Mouse (Mus musculus) limb, embryonic 11.5 days (tissue): ENCODE measurements around the gene Slc38a6. TPM values are rescaled to one million over a fixed set of nuclear protein-coding genes. Genes with fewer than 3 reads are reported as not detected.

Source experiments
- ATAC-seq: fragments of 200-750 bp; cut with Nextera tagmentation; 2 replicates; pipeline ENCODE4 v1.8.0; 2017; ENCODE audit warnings: low read depth; ENCODE audit not compliant: insufficient number of reproducible peaks, low FRiP score, low TSS enrichment
- DNase-seq: peaks from one replicate; pipeline ENCODE4 v3.0.0-alpha.2; 2015; ENCODE audit warnings: low spot score
- H3K27ac ChIP-seq: fragments of 300-500 bp; sonication (generic); replicated peaks from 2 replicates; pipeline ENCODE4 v1.5.1; 2014; ENCODE audit warnings: low read depth, mild to moderate bottlenecking, low read length
- H3K27me3 ChIP-seq: fragments of 300-500 bp; sonication (generic); 2 replicates; pipeline ENCODE4 v1.6.1; 2014; ENCODE audit warnings: mild to moderate bottlenecking, low read length, mixed read lengths; ENCODE audit not compliant: control insufficient read depth, insufficient read depth
- H3K36me3 ChIP-seq: fragments of 300-500 bp; sonication (generic); 2 replicates; pipeline ENCODE4 v1.6.1; 2014; ENCODE audit warnings: mild to moderate bottlenecking, low read length, moderate library complexity, mixed read lengths; ENCODE audit not compliant: control insufficient read depth, insufficient read depth
- H3K4me1 ChIP-seq: fragments of 300-500 bp; sonication (generic); 2 replicates; pipeline ENCODE4 v1.6.1; 2014; ENCODE audit warnings: low read length, mixed read lengths; ENCODE audit not compliant: control insufficient read depth, insufficient read depth
- H3K4me2 ChIP-seq: fragments of 300-500 bp; sonication (generic); 2 replicates; pipeline ENCODE4 v1.6.1; 2014; ENCODE audit warnings: low read depth, mild to moderate bottlenecking, moderate library complexity; ENCODE audit not compliant: severe bottlenecking
- H3K4me3 ChIP-seq: fragments of 300-500 bp; sonication (generic); 2 replicates; pipeline ENCODE4 v1.5.1; 2014; ENCODE audit warnings: low read depth, low read length
- H3K9ac ChIP-seq: fragments of 300-500 bp; sonication (generic); 2 replicates; pipeline ENCODE4 v1.6.1; 2014; ENCODE audit warnings: mild to moderate bottlenecking, low read length
- H3K9me3 ChIP-seq: fragments of 300-500 bp; sonication (generic); 2 replicates; pipeline ENCODE4 v1.6.1; 2016; ENCODE audit warnings: low read length; ENCODE audit not compliant: control insufficient read depth
- WGBS: fragments of 180-500 bp; shearing (Covaris S2); extraction: QIAGEN DNeasy Blood & Tissue Kit; methylation state at CpG from one replicate; pipeline ENCODE4 v1.1.7; 2014; 5-methylcytosine and 5-hydroxymethylcytosine counted together
- polyA plus RNA-seq: library from polyadenylated mRNA; unstranded; fragments of >200 nt; fragmentation: Nextera tagmentation; extraction: Ambion mirVana; gene quantifications from 2 replicates; pipeline ENCODE4 v1.2.1, GENCODE M21; 2014

The Slc38a6 gene
- polyA plus RNA-seq, 1 experiment from 2014 or later = 14.1 TPM

DNA sequence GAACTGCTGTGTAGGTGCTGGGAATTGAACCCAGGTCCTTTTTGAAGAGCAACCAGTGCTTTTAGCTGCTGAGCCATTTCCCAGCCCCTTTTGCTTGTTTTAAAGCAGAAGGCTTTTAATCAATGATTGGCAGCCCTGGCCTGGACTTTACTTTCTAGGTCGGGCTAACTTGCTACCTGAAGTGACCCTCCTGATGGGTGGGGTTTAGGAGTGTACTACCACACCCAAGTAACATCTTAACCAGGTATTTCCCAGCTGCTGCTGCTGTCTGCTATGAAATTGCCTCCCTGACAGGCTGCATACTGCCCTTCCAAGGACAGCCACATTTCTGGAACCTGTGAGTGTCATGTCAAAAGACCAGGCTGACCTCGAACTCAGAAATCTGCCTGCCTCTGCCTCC, 14.0 kb downstream of the Slc38a6 start:
- no peak for ATAC-seq
- Histone ChIP-seq H3K4me2 (no peak overlapping the region), H3K27ac (no peak overlapping the region), H3K4me1 (no peaks in the 10 kb centered on the region), H3K4me3 (no peak overlapping the region), H3K9me3 (no peaks in the 10 kb centered on the region), H3K36me3 (no peaks in the 10 kb centered on the region; the same call in 1 of the 2 replicates), H3K27me3 (no peaks in the 10 kb centered on the region), H3K9ac (no peak overlapping the region)
- 88% methylated on average over 2 of the region's 2 CpGs for WGBS
- DNase-seq = no peak

DNA sequence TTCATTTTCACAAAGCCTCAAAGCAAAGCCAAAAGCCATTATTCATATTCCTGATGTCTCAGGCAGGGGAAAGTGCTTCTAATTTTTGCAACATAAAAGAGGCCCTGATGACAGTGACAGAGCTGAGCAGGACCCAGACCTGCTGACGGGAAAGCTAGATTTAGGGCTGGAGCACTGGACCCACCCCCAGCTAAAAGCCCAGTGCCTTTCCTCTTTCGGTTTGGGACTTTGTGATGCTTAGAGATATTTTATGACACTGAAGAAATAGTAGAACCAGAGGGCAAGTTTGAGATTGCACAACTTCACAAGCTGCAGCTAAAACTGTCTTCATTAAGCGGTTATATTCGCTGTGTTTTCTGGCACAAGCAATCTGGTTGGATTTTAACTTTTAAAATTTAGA, 18.1 kb downstream of the Slc38a6 start:
- H3K9me3 ChIP-seq = no peaks in the 10 kb centered on the region
- no peak overlapping the region for H3K4me2 ChIP-seq
- H3K4me3 ChIP-seq = no peak overlapping the region
- no peaks in the 10 kb centered on the region; the same call in 1 of the 2 replicates for H3K36me3 ChIP-seq
- no peak overlapping the region for H3K27ac ChIP-seq
- H3K27me3 ChIP-seq = no peaks in the 10 kb centered on the region
- 83% methylated on average over 4 of the region's 4 CpGs for WGBS
- ATAC-seq (no peak), DNase-seq (no peak)
- no peaks in the 10 kb centered on the region for H3K4me1 ChIP-seq
- no peak overlapping the region for H3K9ac ChIP-seq

DNA sequence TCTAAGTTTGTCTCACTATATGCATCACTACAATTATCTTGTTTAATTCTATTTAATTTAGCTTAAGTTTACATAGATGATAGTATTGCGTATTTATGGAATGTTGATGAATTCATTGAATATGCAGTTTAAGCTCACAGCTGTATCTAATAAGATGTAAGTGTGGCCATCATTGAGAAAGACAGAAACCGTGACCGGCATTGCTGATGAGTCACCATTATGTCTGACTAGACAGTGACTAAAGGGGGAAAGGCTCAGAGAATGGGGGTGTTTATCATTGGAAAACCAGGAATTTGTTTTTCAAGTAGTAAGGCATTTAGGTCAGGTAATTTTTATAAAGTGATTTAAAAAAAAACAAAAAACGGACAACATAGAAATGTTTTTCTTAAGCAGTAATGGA, 21.2 kb downstream of the Slc38a6 start:
- no peaks in the 10 kb centered on the region for H3K4me1 ChIP-seq
- 90% methylated on average over 4 of the region's 4 CpGs for WGBS
- no peak for ATAC-seq

DNA sequence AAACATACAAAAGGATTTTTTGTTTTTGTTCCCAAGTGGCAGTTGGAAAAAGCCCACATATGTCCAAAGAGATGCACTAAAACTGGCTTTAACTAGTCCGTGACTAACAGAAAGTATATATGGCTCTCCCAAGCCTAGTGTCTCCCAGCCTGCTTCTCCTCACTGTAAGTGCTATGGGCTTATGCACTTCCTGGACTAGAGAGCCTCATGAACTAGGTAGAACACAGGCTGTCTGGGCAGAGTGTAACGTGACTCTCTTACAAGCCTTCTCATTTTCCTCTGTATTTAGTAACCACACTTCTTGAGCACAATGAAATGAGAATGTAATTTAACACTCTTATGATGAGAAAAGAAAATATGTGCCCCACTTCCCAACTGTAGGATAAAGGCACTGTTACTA, 22.1 kb downstream of the Slc38a6 start:
- ATAC-seq (no peak), DNase-seq (no peak)
- Histone ChIP-seq H3K9ac (no peak overlapping the region), H3K27ac (no peak overlapping the region), H3K36me3 (no peaks in the 10 kb centered on the region), H3K4me2 (no peak overlapping the region), H3K9me3 (no peaks in the 10 kb centered on the region), H3K27me3 (no peaks in the 10 kb centered on the region), H3K4me1 (no peaks in the 10 kb centered on the region), H3K4me3 (no peak overlapping the region)
- WGBS = 76% methylated on average over 2 of the region's 2 CpGs

More for the DNA sequence above, 21.2 kb downstream of the Slc38a6 start:
- Histone ChIP-seq H3K36me3 (no peaks in the 10 kb centered on the region), H3K27ac (no peak overlapping the region), H3K9me3 (no peaks in the 10 kb centered on the region), H3K4me2 (no peak overlapping the region), H3K9ac (no peak overlapping the region), H3K27me3 (no peaks in the 10 kb centered on the region), H3K4me3 (no peak overlapping the region)
- DNase-seq = no peak

DNA sequence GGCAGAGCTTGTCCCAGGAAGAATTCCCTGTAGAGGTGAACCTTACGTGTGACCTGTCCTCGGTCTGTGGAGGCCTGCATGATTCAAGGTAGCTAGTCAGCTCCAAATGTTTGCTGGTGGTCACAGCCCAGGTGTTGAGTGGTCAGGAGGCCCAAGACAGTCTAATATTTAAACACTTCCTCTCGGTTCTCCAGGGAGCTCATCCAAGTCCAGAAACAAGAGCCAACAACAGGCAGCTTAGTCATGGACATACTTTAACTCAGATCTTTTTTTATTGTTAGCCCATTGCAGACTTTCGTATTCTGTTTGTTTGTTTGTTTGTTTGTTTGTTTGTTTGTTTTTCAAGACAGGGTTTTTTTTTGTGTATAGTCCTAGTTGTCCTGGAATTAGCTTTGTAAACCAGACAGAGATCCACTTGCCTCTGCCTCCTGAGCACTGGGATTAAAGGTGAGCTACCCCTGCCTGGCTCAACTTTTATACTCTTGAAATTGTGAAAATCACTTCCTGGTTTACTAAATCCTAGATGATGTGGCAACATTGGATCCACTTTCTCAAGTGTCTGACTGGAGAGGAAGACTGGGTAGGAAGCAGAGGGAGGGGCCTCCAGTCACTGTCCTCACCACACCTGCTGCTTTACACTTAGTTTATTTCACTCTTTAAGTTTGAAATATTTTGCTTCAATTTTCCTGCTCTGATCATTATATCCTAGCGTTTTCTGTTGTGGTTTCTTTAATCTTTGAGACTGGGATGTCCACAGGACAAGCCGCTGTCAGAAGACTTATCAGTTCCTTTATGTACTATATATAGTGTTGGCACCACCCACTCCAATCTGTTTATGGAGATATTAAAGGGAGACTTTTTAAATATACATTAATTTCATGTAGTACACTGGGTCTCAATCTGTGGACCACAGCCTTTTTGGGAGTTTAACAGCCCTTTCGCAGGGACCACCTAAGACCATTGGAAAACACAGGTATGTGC, 31.4 kb downstream of the Slc38a6 start:
- no peak overlapping the region for H3K9ac ChIP-seq
- no peaks in the 10 kb centered on the region for H3K4me1 ChIP-seq
- DNase-seq = no peak
- no peaks in the 10 kb centered on the region for H3K27me3 ChIP-seq
- H3K4me3 ChIP-seq = no peak overlapping the region
- WGBS = 89% methylated on average over 7 of the region's 7 CpGs
- H3K4me2 ChIP-seq = no peak overlapping the region
- ATAC-seq = no peak
- no peak overlapping the region for H3K27ac ChIP-seq
- H3K9me3 ChIP-seq = no peaks in the 10 kb centered on the region
- no peaks in the 10 kb centered on the region for H3K36me3 ChIP-seq

DNA sequence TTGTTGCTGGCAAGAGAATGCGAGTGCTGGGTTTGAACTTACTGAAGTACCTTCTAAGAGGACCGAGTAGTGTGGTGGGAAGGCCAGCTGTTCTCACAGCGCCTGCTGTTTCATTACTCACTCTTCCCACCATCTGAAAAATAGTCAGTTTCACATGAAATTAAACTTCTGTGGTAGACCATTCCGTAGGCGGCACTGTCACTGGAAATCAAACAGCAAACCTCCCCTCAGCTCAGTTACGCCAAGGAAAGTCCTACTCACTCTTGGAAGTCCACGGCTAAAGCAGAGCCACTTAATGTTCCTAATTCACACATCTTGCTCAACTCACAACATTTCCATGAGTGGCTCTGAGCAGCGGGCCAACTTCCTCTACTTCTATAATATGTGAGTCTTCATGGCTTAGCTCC, 37.6 kb downstream of the Slc38a6 start:
- Histone ChIP-seq H3K9ac (no peak overlapping the region), H3K36me3 (no peaks in the 10 kb centered on the region), H3K4me2 (no peak overlapping the region), H3K4me1 (no peaks in the 10 kb centered on the region; the same call in 1 of the 2 replicates), H3K27ac (no peak overlapping the region), H3K4me3 (no peak overlapping the region), H3K27me3 (no peaks in the 10 kb centered on the region), H3K9me3 (no peaks in the 10 kb centered on the region)
- no peak for DNase-seq
- 92% methylated on average over 8 of the region's 8 CpGs for WGBS
- ATAC-seq = no peak

DNA sequence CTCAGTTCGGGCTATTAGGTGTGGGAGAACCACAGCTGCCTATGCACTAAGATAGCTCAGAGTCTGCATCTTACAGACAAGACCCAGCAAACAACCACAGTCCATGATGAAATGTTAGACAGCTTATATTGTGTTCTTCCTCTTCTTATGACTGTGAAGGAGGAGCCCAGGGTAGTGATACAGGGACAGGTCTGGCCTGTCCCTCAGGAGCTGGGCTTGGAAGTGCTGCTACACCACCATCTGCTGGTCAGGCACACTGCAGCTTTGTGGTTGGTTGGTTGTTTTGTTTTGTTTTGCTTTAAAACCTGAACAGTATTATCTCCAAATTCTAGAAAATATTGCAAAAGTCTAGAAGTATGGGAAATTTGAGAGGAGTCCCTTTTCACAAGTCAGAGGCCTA, 38.2 kb downstream of the Slc38a6 start:
- Histone ChIP-seq H3K4me3 (no peak overlapping the region), H3K4me1 (no peaks in the 10 kb centered on the region; the same call in 1 of the 2 replicates), H3K27me3 (no peaks in the 10 kb centered on the region), H3K4me2 (no peak overlapping the region), H3K9me3 (no peaks in the 10 kb centered on the region), H3K36me3 (no peaks in the 10 kb centered on the region), H3K9ac (no peak overlapping the region), H3K27ac (no peak overlapping the region)
- 89% methylated on average over 1 of the region's 1 CpGs for WGBS
- DNase-seq (no peak), ATAC-seq (no peak)

DNA sequence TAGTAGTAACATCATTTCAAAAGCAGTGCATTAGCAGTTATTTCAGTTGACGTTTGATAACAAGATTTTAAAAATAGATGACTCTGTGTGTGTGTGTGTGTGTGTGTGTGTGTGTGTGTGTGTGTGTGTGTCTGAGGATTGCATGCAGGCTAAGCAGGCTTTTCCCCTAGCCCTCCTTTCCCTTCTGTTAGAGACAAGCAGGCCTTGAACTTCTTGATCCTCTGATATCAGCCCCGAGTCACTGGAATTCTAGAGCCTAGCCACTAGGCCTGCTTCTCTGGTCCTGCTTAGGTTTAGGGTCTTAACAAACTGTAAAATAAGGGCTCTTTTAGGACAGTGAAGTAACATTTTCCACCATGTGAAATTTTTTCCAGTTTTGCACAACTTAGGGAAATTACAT, 38.6 kb downstream of the Slc38a6 start:
- DNase-seq (no peak), ATAC-seq (no peak)
- no peak overlapping the region for H3K4me3 ChIP-seq
- no peak overlapping the region for H3K9ac ChIP-seq
- no peaks in the 10 kb centered on the region for H3K9me3 ChIP-seq
- H3K27me3 ChIP-seq = no peaks in the 10 kb centered on the region
- H3K27ac ChIP-seq = no peak overlapping the region
- no peak overlapping the region for H3K4me2 ChIP-seq
- H3K4me1 ChIP-seq = no peaks in the 10 kb centered on the region; the same call in 1 of the 2 replicates
- WGBS = 69% methylated on average over 2 of the region's 2 CpGs
- H3K36me3 ChIP-seq = no peaks in the 10 kb centered on the region
